Mouse (Mus musculus) embryonic stem cell, embryonic (primary cell): ENCODE data around the gene Brca2.

Experiments
- CTCF ChIA-PET, 4 experiments: fragments of 300-600 bp in 2 of 4; fragments of 350-600 bp in 2 of 4; sonication (Branson Sonifier 250); formaldehyde crosslinking; loops; one replicate each; lab custom pipeline; 2022; ENCODE audit warnings: inconsistent platforms in 2 of 4; lab: Charles Lee
- POLR2A ChIA-PET, 4 experiments: fragments of 300-600 bp in 2 of 4; fragments of 350-600 bp in 2 of 4; sonication (Branson Sonifier 250); formaldehyde crosslinking; loops; one replicate each; lab custom pipeline; 2022; ENCODE audit warnings: antibody characterized with exemption in 4 of 4, inconsistent platforms in 1 of 4; lab: Charles Lee

Brca2 gene

GRCm38 (mm10) chr5:150521937-150522866 lies at the start of gene Brca2:
Brca2 (plus strand) TSS chr5:150522630.
- ChIA-PET CTCF (interaction anchor here in 2 of 4 experiments (0.9 to 1.9 kb wide), 2 partner anchors 26 to 72 kb away, joined by 3 to 6 read pairs; no protein-coding TSS in a partner anchor), POLR2A (interaction anchor here in 3 of 4 experiments (0.7 to 3.2 kb wide), 56 partner anchors 9 to 846 kb away, joined by 3 to 27 read pairs (median 4); partner anchors contain the start of genes N4bp2l2 (in 3 of the 3) and Pds5b (in 2 of the 3))

DNA sequence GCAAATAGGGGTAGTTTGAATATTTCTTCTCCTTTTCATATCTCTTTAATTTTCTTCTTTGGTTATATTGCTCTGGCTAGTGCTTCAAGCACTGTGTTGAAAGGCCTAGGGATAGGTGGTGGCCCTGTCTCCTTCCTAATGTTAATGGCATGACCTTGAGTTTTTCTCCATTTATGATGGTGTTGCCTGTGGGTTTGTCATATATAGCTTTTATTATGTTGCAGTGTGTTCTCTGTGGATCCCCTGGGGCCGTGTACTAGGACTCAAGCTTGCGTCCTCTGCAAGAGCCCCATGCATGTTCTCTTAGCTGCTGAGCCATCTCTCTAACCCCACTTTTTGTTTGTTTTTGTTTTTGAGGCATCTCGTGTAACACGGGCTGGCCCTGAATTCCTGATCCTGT lies 45.1 kb upstream of the Brca2 start:
- POLR2A ChIA-PET = interaction anchor here in 1 of 4 experiments (1.1 to 1.3 kb wide), 2 partner anchors 9 to 11 kb away, joined by 4 to 5 read pairs; no protein-coding TSS in a partner anchor
- CTCF ChIA-PET = interaction anchor here in 3 of 4 experiments (0.7 to 1.8 kb wide), 4 partner anchors 8 to 214 kb away, joined by 4 to 8 read pairs (median 4); no protein-coding TSS in a partner anchor

DNA sequence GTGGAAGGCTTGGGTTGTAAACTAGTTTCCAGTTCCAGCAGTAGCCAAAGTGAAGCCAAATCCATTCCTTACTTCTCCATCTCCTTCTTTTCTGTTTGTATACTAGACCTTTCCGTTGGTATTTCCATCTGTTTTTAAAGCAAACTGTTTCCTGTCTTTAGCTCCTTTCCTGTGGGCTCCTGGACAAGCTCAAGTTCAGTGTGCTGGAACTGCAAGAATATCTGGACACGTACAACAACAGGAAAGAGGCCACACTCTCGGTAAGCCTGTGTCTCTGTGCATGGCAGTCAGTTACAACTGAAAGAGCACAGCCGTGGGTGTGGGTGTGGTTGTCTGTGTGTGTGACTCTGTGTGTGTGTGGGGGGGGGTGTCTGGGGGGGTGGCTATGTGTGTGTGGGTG lies 43.8 kb upstream of the Brca2 start:
- POLR2A ChIA-PET = no interaction called here
- CTCF ChIA-PET = no interaction called here

DNA sequence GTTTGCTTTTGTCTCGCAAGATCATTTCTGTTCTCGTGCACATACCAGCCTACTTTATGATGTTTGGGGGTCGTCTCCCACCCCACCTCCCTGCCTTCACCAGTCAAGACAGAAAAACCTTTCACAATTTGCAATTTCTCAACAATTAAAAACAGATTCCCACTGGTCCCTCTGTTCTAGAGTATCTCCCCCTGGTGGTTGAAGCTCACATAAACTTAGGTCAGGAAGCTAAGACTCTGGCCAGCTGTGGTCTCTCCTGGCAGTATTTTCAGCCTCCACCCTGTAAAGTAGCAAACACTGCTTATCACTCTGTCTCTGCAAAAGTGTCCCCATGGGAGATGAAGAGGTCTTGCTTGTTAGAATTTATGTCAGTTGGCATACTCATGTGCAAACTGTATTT lies 37.2 kb upstream of the Brca2 start:
- CTCF ChIA-PET = interaction anchor here (0.6 to 1.8 kb wide), 30 partner anchors 8 to 732 kb away, joined by 3 to 16 read pairs (median 4); partner anchors contain the start of gene N4bp2l1 (in 1 of the 4)
- POLR2A ChIA-PET = interaction anchor here in 1 of 4 experiments (0.7 kb wide), 1 partner anchor 9 kb away, joined by 3 read pairs; no protein-coding TSS in a partner anchor

- POLR2A ChIA-PET = interaction anchor here in 2 of 4 experiments (0.7 to 1.3 kb wide), 4 partner anchors 11 to 53 kb away, joined by 3 to 4 read pairs (median 4); partner anchors contain the start of gene Brca2 (in 2 of the 2)
- CTCF ChIA-PET = interaction anchor here in 1 of 4 experiments (1.2 to 1.3 kb wide), 2 partner anchors 49 to 59 kb away, joined by 3 to 4 read pairs; no protein-coding TSS in a partner anchor
Measured at GRCm38 (mm10) chr5:150490285-150490684, 32.1 kb upstream of the Brca2 start.

- CTCF ChIA-PET = interaction anchor here in 1 of 4 experiments (1.2 to 1.3 kb wide), 2 partner anchors 49 to 59 kb away, joined by 3 to 4 read pairs; no protein-coding TSS in a partner anchor
- POLR2A ChIA-PET = interaction anchor here in 2 of 4 experiments (0.7 to 1.3 kb wide), 4 partner anchors 11 to 54 kb away, joined by 3 to 4 read pairs (median 4); partner anchors contain the start of gene Brca2 (in 2 of the 2)
Measured at GRCm38 (mm10) chr5:150490821-150491220, 31.6 kb upstream of the Brca2 start.

DNA sequence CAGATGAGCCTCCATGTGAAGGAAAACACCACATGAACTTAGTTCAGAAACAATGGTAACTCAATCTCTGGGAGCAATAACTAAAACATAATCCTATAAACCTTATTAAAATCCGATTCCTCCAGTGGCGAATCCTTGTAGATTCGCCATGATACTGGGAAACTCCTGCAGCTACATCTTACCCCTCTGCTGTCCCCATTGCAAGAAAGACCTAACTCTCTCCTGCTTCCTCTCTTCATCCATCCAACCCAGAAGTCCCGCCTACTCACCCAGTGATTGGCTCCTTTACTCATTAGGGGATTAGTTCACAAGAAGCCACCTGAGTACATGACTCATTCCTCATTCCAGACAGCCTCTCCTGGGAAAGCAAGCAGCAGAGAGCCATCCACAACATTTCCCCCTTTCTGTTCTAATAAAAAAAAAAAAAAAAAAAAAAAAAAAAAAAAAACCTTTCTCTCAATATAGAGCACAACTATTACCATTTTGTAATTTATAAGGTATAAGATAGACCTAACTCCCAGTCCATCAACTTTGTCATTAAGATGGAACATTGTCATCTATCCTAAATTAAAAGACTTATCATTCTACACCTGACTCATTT lies 30.8 kb upstream of the Brca2 start:
- POLR2A ChIA-PET = interaction anchor here in 1 of 4 experiments (1.1 kb wide), 1 partner anchor 54 kb away, joined by 3 read pairs; no protein-coding TSS in a partner anchor
- CTCF ChIA-PET = interaction anchor here in 1 of 4 experiments (1.3 kb wide), 1 partner anchor 60 kb away, joined by 4 read pairs; no protein-coding TSS in a partner anchor

DNA sequence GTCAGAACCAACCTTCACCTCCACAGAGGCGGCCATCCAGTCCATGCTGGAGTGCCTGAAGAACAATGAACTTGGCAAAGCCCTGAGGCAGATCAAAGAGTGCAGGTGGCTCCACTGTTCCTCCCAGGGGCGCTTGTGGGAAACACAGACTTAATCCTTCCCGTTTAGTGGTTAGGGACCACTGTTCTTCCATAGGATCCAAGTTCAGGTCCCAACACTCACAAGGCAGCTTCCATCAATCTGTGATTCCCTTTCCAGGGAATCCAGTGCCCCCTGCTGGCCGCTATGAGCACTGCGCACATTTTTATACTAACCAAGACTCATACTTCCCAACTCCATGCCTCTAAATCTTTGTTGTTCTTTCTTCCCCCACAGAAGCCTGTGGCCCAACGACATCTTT lies 26.6 kb upstream of the Brca2 start:
- CTCF ChIA-PET = interaction anchor here (0.6 to 2.0 kb wide), 37 partner anchors 8 to 388 kb away, joined by 3 to 25 read pairs (median 4); partner anchors contain the start of gene Brca2 (in 1 of the 4)
- POLR2A ChIA-PET = no interaction called here

GRCm38 (mm10) chr5:150510451-150511225 lies 11.8 kb upstream of the Brca2 start:
- ChIA-PET CTCF (interaction anchor here in 3 of 4 experiments (0.7 to 1.5 kb wide), 3 partner anchors 15 to 105 kb away, joined by 3 to 8 read pairs (median 3); no protein-coding TSS in a partner anchor), POLR2A (no interaction called here)

- ChIA-PET CTCF (interaction anchor here in 3 of 4 experiments (0.8 to 1.1 kb wide), 4 partner anchors 14 to 72 kb away, joined by 3 to 4 read pairs (median 3); no protein-coding TSS in a partner anchor), POLR2A (interaction anchor here in 2 of 4 experiments (2.1 to 3.8 kb wide), 2 partner anchors 9 kb away, joined by 11 to 12 read pairs; partner anchors contain the start of gene Brca2 (in 2 of the 2))
Measured at GRCm38 (mm10) chr5:150513264-150513663, 9.2 kb upstream of the Brca2 start.

DNA sequence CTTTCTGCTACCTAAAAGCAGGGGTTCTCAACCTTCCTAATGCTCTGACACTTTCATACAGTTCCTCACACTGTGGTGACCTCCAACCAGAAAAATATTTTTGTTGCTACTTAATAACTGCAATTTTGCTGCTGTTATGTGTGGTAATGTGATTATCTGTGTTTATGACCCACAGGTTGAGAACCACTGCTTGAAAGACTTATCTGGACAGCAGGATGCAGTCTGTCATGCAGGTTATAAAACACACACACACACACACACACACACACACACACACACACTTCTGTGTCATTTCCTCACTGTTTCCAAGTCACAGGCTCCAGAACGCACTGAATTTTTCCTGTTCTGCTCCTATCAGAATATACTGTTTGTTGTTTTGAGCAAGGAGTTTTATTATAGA lies 8.4 kb upstream of the Brca2 start:
- POLR2A ChIA-PET = interaction anchor here in 2 of 4 experiments (2.1 to 3.8 kb wide), 2 partner anchors 8 kb away, joined by 11 to 12 read pairs; partner anchors contain the start of gene Brca2 (in 2 of the 2)

GRCm38 (mm10) chr5:150518064-150518463 lies 4.4 kb upstream of the Brca2 start, which contains the start of gene Zar1l:
Zar1l (minus strand) TSS chr5:150518164.
- CTCF ChIA-PET = interaction anchor here in 2 of 4 experiments (0.7 to 0.9 kb wide), 2 partner anchors 76 to 147 kb away, joined by 3 read pairs; partner anchors contain the start of gene N4bp2l2 (in 1 of the 2)
- POLR2A ChIA-PET = interaction anchor here in 2 of 4 experiments (0.7 to 1.5 kb wide), 3 partner anchors 9 to 27 kb away, joined by 3 to 4 read pairs (median 3); no protein-coding TSS in a partner anchor

More for the DNA sequence above, 8.4 kb upstream of the Brca2 start:
- CTCF ChIA-PET = interaction anchor here in 3 of 4 experiments (0.6 to 1.1 kb wide), 3 partner anchors 18 to 159 kb away, joined by 3 to 5 read pairs (median 4); no protein-coding TSS in a partner anchor

DNA sequence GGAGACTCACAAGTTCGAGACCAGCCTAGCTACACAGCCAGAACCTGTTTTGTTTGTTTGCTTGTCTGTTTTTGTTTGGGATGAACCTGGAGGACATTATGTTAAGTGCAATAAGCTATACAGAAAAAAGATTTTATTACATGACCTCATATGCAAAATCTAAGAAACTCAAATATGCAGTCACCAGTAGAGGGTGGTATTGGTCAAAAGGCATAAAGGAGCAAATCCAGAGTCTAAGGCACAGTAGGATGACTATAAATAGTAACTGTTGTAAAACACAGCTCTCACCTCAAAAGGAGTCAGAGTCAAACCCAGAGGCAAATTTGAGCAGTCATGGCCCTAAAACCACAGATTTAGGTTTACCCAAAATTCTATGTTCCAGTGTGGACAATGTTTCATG lies 2.9 kb upstream of the Brca2 start:
- POLR2A ChIA-PET = interaction anchor here in 1 of 4 experiments (0.6 to 1.4 kb wide), 3 partner anchors 18 to 513 kb away, joined by 3 read pairs; partner anchors contain the start of gene Pds5b
- CTCF ChIA-PET = interaction anchor here in 1 of 4 experiments (1.0 kb wide), 1 partner anchor 146 kb away, joined by 4 read pairs; the partner anchor contains the start of gene N4bp2l2

- CTCF ChIA-PET = interaction anchor here in 2 of 4 experiments (0.9 to 1.9 kb wide), 2 partner anchors 27 to 72 kb away, joined by 3 to 6 read pairs; no protein-coding TSS in a partner anchor
- POLR2A ChIA-PET = interaction anchor here in 3 of 4 experiments (0.6 to 3.2 kb wide), 58 partner anchors 9 to 845 kb away, joined by 3 to 27 read pairs (median 4); partner anchors contain the start of genes N4bp2l2 (in 3 of the 3) and Pds5b (in 2 of the 3)
Measured at GRCm38 (mm10) chr5:150522867-150523234, 421 bp downstream of the Brca2 start.

DNA sequence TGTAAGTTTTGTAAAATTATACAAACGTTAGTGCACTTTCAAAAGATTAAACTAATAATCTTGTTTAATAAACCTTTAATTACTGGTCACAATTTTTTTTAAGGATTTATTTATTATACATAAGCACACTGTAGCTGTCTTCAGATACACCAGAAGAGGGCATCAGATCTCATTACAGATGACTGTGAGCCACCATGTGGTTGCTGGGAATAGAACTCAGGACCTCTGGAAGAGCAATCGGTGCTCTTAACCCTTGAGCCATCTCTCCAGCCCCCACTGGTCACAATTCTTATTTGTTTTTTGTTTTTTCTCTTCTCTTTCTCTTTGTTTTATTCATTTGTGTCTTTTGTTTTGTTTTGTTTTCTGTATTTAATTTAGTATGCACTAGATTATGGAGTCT lies 2.8 kb downstream of the Brca2 start:
- ChIA-PET CTCF (no interaction called here), POLR2A (interaction anchor here in 1 of 4 experiments (1.1 kb wide), 1 partner anchor 9 kb away, joined by 3 read pairs; no protein-coding TSS in a partner anchor)

DNA sequence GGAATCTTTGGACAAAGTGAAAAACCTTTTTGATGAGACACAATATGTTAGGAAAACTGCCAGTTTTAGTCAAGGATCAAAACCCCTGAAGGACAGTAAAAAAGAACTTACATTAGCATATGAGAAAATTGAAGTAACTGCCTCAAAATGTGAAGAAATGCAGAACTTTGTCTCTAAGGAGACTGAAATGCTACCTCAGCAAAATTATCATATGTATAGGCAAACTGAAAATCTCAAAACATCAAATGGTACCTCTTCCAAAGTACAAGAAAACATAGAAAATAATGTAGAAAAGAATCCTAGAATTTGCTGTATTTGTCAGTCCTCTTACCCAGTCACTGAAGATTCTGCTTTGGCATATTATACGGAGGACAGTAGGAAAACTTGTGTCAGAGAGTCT lies 18.9 kb downstream of the Brca2 start:
- CTCF ChIA-PET = interaction anchor here in 1 of 4 experiments (0.6 kb wide), 1 partner anchor 132 kb away, joined by 3 read pairs; the partner anchor contains the start of gene Pds5b
- POLR2A ChIA-PET = interaction anchor here in 1 of 4 experiments (1.0 to 5.0 kb wide), 4 partner anchors 9 to 18 kb away, joined by 4 to 27 read pairs (median 5); partner anchors contain the start of gene Brca2
